Comparison of ENCODE assay signal across 16 mouse cellular contexts in genomic region chr6:31830610-31831009, GRCm38 (mm10).
A peak's percentile ranks its signal among the peaks of the same experiment; 100 is the strongest.
DNase-seq lines count a peak whose midpoint lies in the region; ATAC-seq lines count a peak whose summit lies in the region.
"Had no signal": no experiment of that assay in that cellular context is flagged by ENCODE, and none has a peak within 500 bp of the region (broad histone marks: within the 10 kb centered on the region; RNA-seq: fewer than 3 reads in every experiment).

No protein-coding gene starts in this region.

- DNase-seq in frontal cortex, postnatal 25 days (ENCODE audit: low spot score in 2 of 2), result no peak
- DNase-seq in right cerebral cortex, adult 18-20 months, result peak; percentile 17
- no peak for DNase-seq in right cerebral cortex, postnatal 14 days
- DNase-seq in layer of hippocampus, adult 9-11 months, result peak; percentile 36
- peak; percentile 15 for DNase-seq in right cerebral cortex, postnatal 25 days
- no peak for DNase-seq in lung, postnatal 10 days
- DNase-seq in testis, postnatal 10 days (ENCODE audit: low spot score), result no peak
- DNase-seq: forebrain, postnatal 0 days; gastrocnemius, postnatal 25 days; heart, postnatal 10 days; lung, postnatal 14 days; thymus, postnatal 14 days had no signal

- ATAC-seq in frontal cortex, adult (ENCODE audit: low TSS enrichment), result 0 out of 2 replicates have a peak, but pooled peaks have one; percentile 4
- ATAC-seq: activated CD4-positive, CD25-positive, alpha-beta regulatory T cell, adult 4 months; forebrain, postnatal 0 days; intestine, embryonic 15.5 days; Patski had no signal

Comparison
In these comparisons a context has a peak if more than half of its experiments do, and no peak if none do; other contexts are left out.
1. DNase-seq: peak in right cerebral cortex, adult 18-20 months (single experiment), layer of hippocampus, adult 9-11 months (single experiment) and right cerebral cortex, postnatal 25 days (single experiment); none in frontal cortex, postnatal 25 days (0 of 2), right cerebral cortex, postnatal 14 days (single experiment), lung, postnatal 10 days (single experiment) and testis, postnatal 10 days (single experiment).